Mouse (Mus musculus): ENCODE results near the gene Dag1. TPM values are rescaled to one million over a fixed set of nuclear protein-coding genes. Genes with fewer than 3 reads are reported as not detected.

Dag1 gene
- 25.9 and 58.1 TPM in 2 replicates for polyA plus RNA-seq (2012; rRNA removed)

GRCm38 (mm10) chr9:108263690-108264190 lies at the start of gene Dag1:
Dag1 (minus strand) TSS chr9:108263958.
- TF ChIP-seq CTCF (IDR thresholded peaks at IDR 0.05; ENCODE audit: borderline replicate concordance, extremely low read depth, insufficient read depth, insufficient read length) (no peak), POLR2A (IDR thresholded peaks at IDR 0.05; ENCODE audit: borderline replicate concordance, extremely low read depth, insufficient read depth, insufficient read length, poor library complexity, severe bottlenecking) (peak; percentile 92)
- DNase-seq (ENCODE audit: low read depth): peak; percentile 99

DNA sequence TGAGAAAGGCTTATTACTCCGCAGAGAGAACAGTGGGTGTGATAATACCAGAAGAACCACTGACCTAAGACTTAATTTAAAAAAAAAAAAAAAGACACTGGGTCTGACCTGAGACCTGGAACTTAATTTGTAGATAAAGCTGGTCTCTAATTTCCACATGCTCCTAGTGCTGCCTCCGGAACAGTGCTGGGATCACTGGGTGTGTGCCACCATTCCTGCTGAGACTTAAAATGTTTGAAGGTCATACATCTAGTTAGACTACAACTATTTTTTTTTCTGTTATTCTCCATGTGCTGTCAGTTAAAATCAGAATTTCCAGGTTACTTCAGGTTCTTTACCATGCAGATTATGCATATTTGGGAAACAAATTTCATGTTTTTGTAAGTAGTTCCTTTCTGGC lies 44.4 kb upstream of the Dag1 start:
- no peak for DNase-seq (ENCODE audit: low read depth)
- TF ChIP-seq POLR2A (IDR thresholded peaks at IDR 0.05; ENCODE audit: borderline replicate concordance, extremely low read depth, insufficient read depth, insufficient read length, poor library complexity, severe bottlenecking): no peak
- TF ChIP-seq CTCF (IDR thresholded peaks at IDR 0.05; ENCODE audit: borderline replicate concordance, extremely low read depth, insufficient read depth, insufficient read length): no peak

- TF ChIP-seq POLR2A (IDR thresholded peaks at IDR 0.05; ENCODE audit: borderline replicate concordance, extremely low read depth, insufficient read depth, insufficient read length, poor library complexity, severe bottlenecking): no peak
- TF ChIP-seq CTCF (IDR thresholded peaks at IDR 0.05; ENCODE audit: borderline replicate concordance, extremely low read depth, insufficient read depth, insufficient read length): no peak
- no peak for DNase-seq (ENCODE audit: low read depth)
Measured at GRCm38 (mm10) chr9:108307021-108307807, 43.5 kb upstream of the Dag1 start.

DNA sequence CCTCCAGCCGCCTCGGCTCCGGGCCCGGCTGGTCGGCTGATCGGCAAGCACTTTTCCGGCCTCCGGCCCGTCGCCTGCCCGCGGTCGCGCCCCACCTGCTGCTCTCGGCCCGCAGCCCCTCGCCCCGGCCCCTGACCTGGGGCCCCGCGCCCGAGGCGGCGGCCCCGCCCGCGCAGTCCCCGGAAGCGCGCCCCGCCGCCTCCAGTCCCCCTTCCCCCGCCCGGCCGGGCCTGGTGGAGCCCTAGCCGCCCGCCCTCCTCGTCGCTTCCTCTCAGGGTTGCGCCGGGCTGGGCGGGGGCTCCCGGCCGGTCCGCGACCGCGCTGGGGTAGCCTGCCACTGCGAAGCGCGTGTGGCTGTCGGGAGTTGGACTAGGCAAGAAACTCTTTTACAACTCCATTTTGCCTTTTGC lies 42.8 kb upstream of the Dag1 start:
- DNase-seq (ENCODE audit: low read depth): peak; percentile 82
- TF ChIP-seq POLR2A (IDR thresholded peaks at IDR 0.05; ENCODE audit: borderline replicate concordance, extremely low read depth, insufficient read depth, insufficient read length, poor library complexity, severe bottlenecking): no peak
- TF ChIP-seq CTCF (IDR thresholded peaks at IDR 0.05; ENCODE audit: borderline replicate concordance, extremely low read depth, insufficient read depth, insufficient read length): no peak

GRCm38 (mm10) chr9:108305629-108306520 lies 42.1 kb upstream of the Dag1 start, which contains the start of the genes Rhoa and Tcta:
Rhoa (plus strand) TSS chr9:108306129.
Tcta (minus strand) TSS chr9:108306160.
- TF ChIP-seq CTCF (IDR thresholded peaks at IDR 0.05; ENCODE audit: borderline replicate concordance, extremely low read depth, insufficient read depth, insufficient read length) (no peak), POLR2A (IDR thresholded peaks at IDR 0.05; ENCODE audit: borderline replicate concordance, extremely low read depth, insufficient read depth, insufficient read length, poor library complexity, severe bottlenecking) (peak; percentile 72; the same call in 1 of the 2 replicates)

GRCm38 (mm10) chr9:108305170-108305569 lies 41.4 kb upstream of the Dag1 start:
- TF ChIP-seq POLR2A (IDR thresholded peaks at IDR 0.05; ENCODE audit: borderline replicate concordance, extremely low read depth, insufficient read depth, insufficient read length, poor library complexity, severe bottlenecking): no peak
- no peak for TF ChIP-seq CTCF (IDR thresholded peaks at IDR 0.05; ENCODE audit: borderline replicate concordance, extremely low read depth, insufficient read depth, insufficient read length)
- DNase-seq (ENCODE audit: low read depth): no peak

More at GRCm38 (mm10) chr9:108305629-108306520, 42.1 kb upstream of the Dag1 start, which contains the start of the genes Rhoa and Tcta:
- DNase-seq (ENCODE audit: low read depth): peak; percentile 100

- no peak for TF ChIP-seq CTCF (IDR thresholded peaks at IDR 0.05; ENCODE audit: borderline replicate concordance, extremely low read depth, insufficient read depth, insufficient read length)
- no peak for TF ChIP-seq POLR2A (IDR thresholded peaks at IDR 0.05; ENCODE audit: borderline replicate concordance, extremely low read depth, insufficient read depth, insufficient read length, poor library complexity, severe bottlenecking)
- DNase-seq (ENCODE audit: low read depth): no peak
Measured at GRCm38 (mm10) chr9:108304716-108305115, 41.0 kb upstream of the Dag1 start.

DNA sequence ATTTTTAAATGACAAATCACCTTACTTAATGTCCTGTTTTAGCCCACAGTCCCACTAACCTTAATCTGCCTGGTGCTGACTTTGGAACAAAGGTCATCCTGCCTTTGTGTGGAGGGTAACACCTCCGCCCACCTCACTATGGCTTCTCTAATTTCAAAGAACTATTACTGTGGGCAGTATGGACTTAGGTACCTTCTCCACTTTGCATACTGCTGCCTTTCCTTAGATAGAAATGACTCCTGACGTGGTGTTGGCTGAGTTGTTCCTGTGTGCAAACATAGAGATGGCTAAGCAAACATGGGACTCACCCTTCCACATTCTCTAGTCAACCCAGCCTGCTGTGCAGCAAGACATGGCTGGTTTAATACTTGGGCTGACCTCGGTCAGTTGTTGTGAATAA lies 38.1 kb upstream of the Dag1 start:
- no peak for TF ChIP-seq POLR2A (IDR thresholded peaks at IDR 0.05; ENCODE audit: borderline replicate concordance, extremely low read depth, insufficient read depth, insufficient read length, poor library complexity, severe bottlenecking)
- TF ChIP-seq CTCF (IDR thresholded peaks at IDR 0.05; ENCODE audit: borderline replicate concordance, extremely low read depth, insufficient read depth, insufficient read length): no peak

DNA sequence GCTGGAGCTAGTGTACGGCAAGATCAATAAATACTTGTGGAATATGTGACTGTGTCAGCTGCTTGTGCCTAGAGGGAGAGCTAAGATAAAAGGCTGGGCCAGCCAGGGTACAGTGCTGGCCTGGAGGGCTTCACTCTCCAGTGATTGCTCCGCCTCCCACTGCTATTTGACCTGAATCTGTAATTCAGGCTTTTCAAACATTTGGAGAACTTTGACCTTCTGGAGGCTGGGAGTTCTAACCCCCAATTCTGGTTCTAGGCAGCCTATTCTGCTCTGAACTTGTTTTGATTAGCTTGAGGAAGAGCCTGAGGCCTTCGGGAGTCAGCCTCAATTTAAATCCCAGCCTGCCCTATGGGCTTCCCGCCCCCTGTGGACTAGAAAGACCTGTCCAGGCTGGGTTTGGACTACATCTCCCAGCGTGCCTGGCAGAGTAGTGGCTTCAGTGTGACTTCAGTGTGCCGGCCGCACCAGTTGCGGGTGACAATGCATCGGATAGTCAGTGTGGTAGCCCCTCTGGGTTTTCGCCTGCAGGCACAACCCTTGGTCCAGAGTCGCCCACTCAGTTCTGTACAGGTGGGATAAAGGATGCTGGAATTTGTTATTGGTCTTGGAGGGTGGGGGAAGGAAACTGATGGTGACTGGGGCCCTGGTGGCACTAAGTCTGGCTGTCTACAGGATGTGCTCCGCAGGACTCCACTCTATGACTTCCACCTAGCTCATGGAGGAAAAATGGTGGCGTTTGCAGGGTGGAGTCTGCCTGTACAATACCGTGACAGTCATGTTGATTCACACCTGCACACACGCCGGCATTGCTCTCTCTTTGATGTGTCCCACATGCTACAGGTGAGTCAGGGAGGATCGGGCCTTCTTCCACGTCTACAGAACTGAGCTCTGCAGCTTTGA lies 32.9 kb upstream of the Dag1 start, which contains the start of gene Amt:
Amt (plus strand) TSS at position 401 of the 903 bp plus-strand sequence.
- TF ChIP-seq CTCF (IDR thresholded peaks at IDR 0.05; ENCODE audit: borderline replicate concordance, extremely low read depth, insufficient read depth, insufficient read length): no peak
- TF ChIP-seq POLR2A (IDR thresholded peaks at IDR 0.05; ENCODE audit: borderline replicate concordance, extremely low read depth, insufficient read depth, insufficient read length, poor library complexity, severe bottlenecking): no peak

More for the DNA sequence above, 38.1 kb upstream of the Dag1 start:
- no peak for DNase-seq (ENCODE audit: low read depth)

DNA sequence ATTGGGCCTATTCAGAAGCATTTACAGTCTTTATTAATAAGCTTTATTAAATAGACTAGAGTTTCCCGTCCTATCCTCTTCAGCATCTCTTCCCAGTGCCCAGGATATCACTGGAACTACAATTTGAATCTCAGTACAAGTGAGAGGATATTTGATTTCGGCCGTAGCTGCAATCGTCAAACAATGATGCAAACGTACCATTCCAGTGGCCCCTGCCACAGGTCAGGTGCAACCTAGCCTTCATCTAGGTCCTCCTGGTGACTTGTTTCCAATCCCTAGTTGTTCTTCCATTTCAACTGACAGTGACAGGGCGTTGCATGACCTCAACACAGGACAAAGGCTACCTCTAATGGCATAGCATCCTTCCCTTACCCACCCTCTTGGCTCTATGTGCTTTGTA lies 27.0 kb upstream of the Dag1 start:
- no peak for DNase-seq (ENCODE audit: low read depth)
- no peak for TF ChIP-seq CTCF (IDR thresholded peaks at IDR 0.05; ENCODE audit: borderline replicate concordance, extremely low read depth, insufficient read depth, insufficient read length)
- no peak for TF ChIP-seq POLR2A (IDR thresholded peaks at IDR 0.05; ENCODE audit: borderline replicate concordance, extremely low read depth, insufficient read depth, insufficient read length, poor library complexity, severe bottlenecking)

More for the DNA sequence above, 32.9 kb upstream of the Dag1 start, which contains the start of gene Amt:
- peak; percentile 57 for DNase-seq (ENCODE audit: low read depth)

Measured in brain, embryonic 14.5 days (tissue).